Mouse (Mus musculus) cerebellum, postnatal 4 days (tissue): ENCODE data around the gene Nr4a2.

Source experiments
- DNase-seq, 2 experiments: peaks; one replicate each; pipeline ENCODE4 v3.0.0; 2022; ENCODE audit warnings: low spot score in 2 of 2, mixed read lengths in 1 of 2

Gene Nr4a2

GRCm38 (mm10) chr2:57111791-57112538, 11.8 kb downstream of the Nr4a2 start:
- DNase-seq, result no peak

- DNase-seq, result no peak
Observed at GRCm38 (mm10) chr2:57111011-57111790, 12.6 kb downstream of the Nr4a2 start.

GRCm38 (mm10) chr2:57110401-57110800, 13.4 kb downstream of the Nr4a2 start:
- DNase-seq, result no peak

GRCm38 (mm10) chr2:57109926-57110325, 13.9 kb downstream of the Nr4a2 start:
- no peak for DNase-seq

- no peak for DNase-seq
Observed at GRCm38 (mm10) chr2:57109301-57109700, 14.5 kb downstream of the Nr4a2 start.

GRCm38 (mm10) chr2:57108349-57108930, 15.4 kb downstream of the Nr4a2 start:
- no peak for DNase-seq

- DNase-seq, result no peak
Observed at GRCm38 (mm10) chr2:57105401-57105800, 18.4 kb downstream of the Nr4a2 start.

GRCm38 (mm10) chr2:57104731-57105130, 19.1 kb downstream of the Nr4a2 start:
- DNase-seq, result no peak

- DNase-seq, result no peak
Observed at GRCm38 (mm10) chr2:57103845-57104660, 19.8 kb downstream of the Nr4a2 start.

GRCm38 (mm10) chr2:57102856-57103844, 20.7 kb downstream of the Nr4a2 start:
- no peak for DNase-seq

GRCm38 (mm10) chr2:57102091-57102855, 21.5 kb downstream of the Nr4a2 start:
- DNase-seq, result no peak

- no peak for DNase-seq
Observed at GRCm38 (mm10) chr2:57100241-57100640, 23.6 kb downstream of the Nr4a2 start.

GRCm38 (mm10) chr2:57072452-57072851, 51.4 kb downstream of the Nr4a2 start:
- DNase-seq, result no peak

GRCm38 (mm10) chr2:57063480-57063879, 60.3 kb downstream of the Nr4a2 start:
- DNase-seq, result no peak
